Mouse (Mus musculus) frontal cortex, postnatal 14 days (tissue): Measurements from ENCODE around the gene Sema4g.

ENCODE experiments used
- DNase-seq, 2 experiments: peaks; one replicate each; pipeline ENCODE4 v3.0.0; 2022; ENCODE audit warnings: low spot score in 2 of 2

Gene Sema4g

DNA sequence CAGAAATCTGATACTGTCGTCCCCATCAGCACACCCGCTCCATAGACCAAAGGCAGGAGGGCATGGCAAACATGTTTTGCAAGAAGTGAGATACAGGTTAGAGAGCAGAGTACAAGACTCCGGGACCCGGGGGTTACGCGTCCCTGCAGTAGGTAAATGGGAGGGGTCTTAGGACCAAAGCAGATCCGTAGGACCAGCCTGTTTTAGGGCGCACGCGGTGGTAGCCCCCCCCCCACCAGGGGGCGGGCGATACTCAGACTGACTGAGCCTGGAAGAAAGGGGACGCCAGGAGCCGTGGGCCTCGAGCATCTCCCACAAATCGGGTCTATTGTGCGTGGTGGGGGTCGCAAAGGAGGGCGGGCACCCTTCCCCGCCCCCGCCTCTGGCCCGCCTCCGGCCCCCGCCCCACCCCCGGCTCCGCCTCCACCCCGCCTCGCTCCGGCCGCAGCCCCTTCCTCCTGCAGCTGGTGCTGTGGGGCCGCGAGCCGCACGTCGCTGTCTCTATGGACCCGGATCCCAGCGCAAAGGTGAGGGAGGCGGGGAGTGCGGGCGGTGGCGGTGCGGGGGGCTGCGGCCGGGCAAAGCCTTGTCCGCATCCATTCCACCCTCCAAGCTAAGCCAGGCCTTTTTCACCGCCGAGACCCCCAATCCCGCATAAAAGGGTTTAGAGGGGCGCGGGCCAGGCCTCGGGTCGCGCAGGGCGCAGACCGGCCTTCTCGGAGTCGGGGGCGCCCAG, at the start of gene Sema4g:
Gene Sema4g, plus strand, starts transcription at position 271 of the 736 bp plus-strand sequence.
- no peak for DNase-seq

DNA sequence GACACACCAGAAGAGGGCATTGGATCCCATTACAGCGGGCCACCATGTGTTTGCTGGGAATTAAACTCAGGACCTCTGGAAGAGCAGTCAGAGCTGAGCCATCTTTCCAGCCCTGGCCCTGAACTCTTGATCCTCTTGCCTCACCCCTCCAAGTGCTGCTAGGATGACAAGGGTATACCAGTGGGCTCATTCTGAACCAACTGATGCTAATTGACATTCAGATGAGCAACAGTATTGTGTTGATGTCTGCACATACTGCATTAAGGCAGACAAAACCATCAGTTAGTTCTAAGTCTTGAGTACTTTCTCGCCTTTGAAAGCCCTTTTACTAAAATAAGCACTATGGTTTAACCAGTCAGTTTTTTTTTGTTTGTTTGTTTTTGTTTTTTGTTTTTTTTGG, 29.3 kb upstream of the Sema4g start:
- DNase-seq, result no peak

DNA sequence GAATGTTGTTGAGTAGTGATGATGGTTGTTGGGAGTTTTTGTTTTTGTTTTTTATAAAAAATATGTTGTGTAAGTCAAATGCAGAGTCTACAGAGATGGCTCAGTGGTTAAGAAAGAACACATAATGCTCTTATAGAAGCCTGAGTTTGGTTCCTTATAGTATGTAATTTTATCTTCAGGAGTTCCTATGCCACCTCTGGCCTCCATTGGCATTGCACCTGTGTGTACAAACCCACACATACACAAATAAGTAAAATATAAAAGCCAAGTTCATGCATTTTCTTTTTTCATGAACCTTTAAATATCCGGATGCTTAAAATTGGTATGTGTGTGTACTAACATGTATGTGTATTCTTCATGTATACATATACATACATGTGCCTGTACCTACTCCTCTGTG, 22.9 kb upstream of the Sema4g start:
- DNase-seq, result no peak

DNA sequence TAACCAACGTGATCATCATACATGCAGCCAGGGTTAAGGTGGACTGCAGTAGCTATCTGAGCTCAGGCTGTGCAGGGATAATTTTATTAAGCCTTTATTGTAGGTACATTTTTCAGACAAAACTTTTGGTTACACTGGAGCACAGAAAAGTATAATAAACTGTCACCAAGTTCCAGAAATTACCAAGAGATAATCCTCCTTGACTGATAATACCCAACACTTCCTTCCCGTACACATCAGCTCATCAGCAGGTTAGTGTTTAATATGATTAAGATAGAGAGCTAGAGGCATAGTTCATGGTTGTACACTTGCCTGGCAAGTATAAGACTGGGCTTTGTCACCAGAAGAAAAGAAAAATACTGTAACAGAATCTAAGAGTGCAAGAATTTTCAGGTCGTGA, 20.6 kb upstream of the Sema4g start:
- no peak for DNase-seq

DNA sequence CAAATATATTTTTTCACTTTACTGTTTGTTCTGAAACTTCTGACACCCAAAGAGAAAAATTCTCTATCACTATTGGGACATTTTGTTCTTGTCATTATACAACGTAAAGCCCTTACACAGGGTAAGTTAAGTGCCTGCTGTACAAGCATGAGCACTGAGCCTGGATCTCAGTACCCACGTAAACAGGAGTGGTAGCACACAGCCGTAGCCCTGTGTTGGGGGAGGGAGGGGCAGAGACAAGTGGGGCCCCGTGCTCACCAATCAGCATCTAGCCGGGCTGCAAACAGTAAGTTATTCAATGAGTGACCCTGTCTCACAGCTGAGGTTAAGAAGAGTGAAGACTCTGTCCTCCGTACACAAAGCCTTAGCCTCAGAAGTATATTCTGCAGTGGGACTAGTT, 12.3 kb upstream of the Sema4g start:
- no peak for DNase-seq

DNA sequence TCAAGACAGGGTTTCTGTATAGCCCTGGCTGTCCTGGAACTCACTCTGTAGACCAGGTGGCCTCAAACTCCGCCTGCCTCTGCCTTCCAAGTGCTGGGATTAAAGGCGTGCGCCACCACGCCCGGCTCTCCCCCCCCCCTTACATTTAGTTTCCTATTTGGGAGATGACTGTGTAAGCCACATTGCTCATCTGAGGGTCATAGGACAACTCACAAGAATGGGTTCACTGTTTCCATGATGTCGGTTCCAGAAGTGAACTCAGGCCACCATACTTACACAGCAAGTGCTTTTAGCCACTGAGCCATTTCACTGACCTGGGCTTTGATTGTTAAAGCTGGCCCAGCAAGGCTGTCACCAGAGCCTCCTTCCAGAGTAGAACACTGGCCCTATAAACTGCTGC, 11.8 kb upstream of the Sema4g start:
- no peak for DNase-seq

DNA sequence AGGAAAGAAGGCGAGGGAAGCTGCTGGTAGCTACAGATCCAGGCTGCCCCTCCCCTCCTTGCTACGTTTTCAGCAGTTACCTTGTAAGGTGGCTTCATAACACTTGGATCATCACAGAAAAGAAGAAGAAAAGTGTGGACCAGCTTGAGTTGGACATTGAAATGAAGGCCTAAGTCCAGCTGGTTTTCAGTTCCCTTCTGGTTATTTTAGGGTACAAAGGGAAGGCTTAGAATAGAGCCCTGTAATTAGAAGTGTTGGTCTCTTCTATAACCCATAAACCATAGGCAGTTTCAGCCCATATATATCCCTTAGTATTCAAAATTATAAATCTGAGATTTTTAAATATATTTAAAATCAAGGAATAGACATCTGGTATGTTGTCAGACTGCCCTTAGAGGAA, 8.1 kb upstream of the Sema4g start:
- DNase-seq, result no peak

DNA sequence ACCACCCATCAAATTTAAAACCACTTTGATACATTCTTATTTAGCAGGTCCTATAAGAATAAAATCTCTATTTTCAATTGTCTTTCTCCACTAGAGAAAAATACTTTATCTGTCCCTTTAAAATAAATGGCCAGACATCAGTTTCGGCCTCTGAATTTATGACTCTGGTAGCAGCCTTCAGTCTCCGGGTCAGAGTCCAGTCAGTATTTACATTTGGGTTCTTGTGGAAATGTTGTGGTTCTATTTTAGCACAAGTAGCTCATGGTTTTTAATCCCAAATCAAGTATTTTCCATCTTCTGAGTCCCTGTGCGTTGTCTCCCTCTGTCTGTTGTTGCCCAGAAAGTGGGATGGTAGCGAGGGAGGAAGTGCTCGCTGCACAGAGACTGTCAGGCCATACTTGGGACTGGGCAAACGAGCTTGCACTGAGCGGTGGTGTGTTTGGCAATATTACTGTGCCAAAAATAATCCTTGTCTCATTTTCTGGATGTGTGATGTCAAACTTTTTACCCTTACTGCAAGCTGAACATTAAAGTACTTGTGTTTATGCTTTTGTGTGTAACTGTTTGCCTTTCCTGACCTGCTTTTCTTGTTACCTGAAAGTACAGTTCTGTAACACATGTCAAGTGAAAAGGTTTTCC, 6.3 kb upstream of the Sema4g start:
- no peak for DNase-seq

DNA sequence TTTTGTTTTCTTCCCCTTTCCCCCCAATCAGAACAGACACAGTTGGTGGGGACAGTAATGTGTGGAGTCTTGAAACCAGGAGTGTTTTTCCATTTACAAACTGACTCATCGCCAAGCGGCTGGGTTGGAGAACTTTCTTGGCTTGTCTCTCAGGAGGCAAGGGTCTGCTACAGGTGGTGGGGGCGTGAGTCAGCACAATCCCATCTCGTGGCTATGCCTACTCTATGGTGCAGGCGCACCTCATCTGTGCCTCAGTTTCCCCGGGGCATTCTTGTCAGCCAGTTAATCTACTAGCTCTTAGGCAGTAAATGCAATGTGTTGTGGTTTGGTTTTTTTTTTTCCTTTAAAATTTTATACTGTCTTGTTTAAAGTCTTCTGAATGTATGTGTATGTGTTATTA, 5.5 kb upstream of the Sema4g start:
- no peak for DNase-seq

DNA sequence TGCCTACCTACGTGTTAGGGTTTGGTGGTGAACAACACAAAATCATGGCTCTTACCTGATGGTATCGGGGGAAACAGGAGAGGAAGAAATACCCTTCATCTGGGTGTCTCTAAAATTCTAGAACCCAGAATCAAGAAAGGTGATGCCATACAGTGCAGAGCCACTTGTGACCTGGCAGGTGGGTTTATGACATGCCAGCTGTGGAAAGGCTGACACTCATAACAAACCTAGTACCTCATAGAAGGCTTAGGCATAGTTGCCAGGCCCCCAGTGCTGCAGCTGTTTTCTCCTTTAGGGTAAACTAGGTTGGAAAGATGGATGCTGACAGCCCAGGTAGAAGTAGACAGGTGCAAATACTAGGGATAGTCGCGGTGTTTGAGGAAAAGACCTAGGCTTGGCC, 4.5 kb upstream of the Sema4g start:
- DNase-seq, result no peak

DNA sequence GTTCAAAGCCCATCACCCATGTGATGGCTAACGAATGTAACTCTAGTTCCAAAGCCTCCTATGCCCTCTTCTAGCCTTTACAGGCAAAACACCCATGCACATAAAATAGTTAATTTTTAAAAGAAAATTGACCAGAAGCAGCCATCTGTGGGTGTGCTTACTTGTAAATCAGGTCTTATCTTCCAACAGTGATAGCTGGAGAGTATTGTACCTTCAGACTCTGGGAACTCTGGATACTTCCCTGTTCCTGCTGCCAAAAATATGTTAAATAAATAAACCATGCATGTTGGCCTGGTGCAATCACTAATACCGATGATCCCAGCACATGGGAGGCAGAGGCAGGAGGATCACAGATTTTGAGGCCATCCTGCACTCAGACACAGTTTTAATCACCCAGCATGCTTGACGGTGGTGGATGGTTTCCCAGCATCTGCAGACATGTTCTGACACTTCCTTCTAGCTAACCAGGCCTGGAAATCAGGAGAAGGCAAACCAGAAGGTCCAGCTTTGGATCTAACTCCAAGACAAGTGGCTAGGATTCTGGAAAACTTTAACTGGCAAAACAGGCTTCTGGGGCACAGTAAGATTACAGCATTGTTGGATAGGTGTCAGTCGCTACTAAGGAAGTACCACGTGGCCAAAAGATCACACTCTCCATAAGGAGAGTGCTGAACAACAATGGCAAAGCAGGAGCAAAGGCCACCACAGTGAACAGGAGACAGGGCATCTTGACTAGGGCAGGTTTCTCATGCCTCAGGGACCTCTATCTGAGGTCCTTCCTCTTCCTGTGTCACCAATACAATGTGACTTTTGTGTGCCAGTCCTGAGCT, 3.5 kb upstream of the Sema4g start:
- no peak for DNase-seq

DNA sequence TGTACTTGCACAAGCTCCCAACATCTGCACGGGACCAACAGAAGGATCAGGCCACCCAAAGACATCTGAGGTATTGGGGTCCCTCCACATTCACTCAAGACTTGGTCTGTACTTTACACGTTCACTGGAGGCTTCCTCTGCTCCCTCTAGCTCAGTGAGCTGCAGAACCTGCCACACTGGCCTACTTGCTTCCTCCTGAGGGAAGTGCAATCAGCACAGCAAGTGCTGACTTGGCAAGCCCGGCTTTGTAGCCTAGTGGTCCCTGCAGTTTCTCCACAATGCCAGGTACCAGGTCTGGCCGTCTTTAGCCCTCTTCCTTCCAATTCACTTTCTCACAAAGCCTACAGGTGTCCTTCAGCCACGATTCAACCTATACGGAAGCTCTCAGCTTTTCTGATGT, 1.9 kb upstream of the Sema4g start:
- no peak for DNase-seq

DNA sequence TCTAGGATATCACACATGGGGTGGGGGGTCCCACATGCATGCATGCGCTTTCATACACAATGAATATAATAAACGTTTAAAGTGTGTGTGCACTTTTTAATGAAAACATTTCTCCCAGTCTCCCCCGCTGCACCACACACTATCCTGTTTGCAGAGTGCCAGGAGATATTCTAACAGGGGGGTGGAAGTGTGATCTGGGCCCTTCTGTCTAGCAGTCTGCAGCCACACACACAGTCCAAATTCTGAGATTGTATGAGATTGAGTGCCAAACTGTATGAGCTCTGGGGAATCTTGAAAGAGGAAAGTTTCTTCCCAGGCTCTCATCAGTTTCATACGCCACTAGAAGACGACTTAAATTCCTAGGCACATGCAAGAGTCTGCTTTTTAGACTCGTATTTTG, 1.1 kb upstream of the Sema4g start:
- DNase-seq, result no peak

DNA sequence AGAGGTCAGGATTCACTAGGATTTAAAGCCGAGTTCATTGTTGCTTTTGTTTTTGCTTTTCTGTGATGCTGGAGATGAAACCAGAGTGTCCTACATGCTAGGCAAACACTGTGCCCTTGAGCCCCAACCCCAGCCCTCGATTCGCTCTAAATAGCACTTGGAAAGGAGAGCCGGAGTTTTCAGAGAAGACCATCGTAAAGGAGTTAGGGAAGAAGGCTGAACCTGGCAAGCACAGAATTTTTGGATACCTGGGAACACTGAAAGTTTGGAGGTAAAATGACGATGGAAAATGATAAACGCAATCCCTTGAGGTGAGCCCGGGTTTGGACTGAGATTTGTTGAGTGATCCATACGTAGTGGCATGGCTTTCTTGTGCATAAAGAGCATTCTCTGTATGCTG, 580 bp upstream of the Sema4g start:
- DNase-seq, result no peak

DNA sequence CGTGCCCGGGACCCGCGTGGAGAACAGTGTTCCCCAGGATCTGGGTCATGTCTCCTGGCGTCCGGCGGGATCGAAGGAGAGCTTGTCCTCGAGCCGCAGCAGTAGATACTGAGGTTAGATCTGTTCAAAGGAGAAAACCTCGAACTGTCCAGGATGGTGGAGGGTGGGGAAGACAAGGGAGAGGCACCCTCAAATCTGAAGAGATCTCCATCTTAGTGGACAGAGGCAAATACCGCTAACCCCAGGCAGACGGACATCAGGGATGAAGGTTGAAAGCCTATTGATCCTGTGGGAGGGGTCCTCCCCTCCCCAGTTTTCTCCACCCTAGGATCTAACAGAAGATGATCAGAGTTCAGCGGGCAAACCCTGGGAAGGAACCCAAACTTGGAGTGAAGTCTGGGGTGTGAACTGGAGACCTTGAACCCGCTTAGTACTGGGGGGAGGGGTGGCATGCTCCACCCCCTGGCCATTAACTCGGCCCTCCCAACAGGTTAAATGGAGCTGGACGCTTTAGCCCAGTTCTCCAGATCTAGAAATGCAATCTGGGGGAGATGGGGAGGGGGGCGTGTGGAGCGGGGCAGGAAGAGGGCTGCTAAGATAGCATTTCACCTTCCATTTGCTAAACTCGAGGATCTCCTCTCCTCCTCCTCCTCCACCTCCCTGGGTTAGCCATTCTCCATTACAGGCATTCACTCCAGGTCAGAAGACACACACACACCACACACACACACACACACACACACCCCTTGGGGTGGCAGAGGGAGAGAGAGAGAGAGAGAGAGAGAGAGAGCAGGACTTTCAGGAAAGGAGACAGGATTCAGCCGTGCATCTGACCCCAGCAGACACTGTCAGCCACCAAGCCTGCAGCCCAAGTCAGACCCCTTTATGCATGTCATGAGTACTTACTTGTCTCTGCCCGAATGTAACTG, 930 bp downstream of the Sema4g start:
- no peak for DNase-seq

DNA sequence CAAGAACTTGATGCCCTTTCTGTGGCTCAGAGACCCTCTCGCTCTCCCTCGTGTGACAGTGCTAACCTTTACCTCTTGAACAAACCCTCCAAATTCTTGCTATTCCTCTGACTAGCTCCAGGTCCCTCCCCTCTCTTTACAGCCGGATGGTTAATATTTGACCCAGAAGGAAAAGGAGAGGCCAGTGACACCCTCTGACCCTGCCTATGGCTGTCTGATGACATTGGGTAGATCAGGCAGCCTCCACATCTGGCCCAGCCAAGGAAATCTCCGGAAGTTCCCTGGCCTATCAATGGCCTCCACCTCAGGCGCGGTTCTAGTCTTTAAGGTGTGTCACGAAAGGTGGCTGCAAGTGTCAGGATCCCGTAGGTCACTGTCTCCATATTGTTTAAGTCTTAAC, 2.1 kb downstream of the Sema4g start:
- no peak for DNase-seq

DNA sequence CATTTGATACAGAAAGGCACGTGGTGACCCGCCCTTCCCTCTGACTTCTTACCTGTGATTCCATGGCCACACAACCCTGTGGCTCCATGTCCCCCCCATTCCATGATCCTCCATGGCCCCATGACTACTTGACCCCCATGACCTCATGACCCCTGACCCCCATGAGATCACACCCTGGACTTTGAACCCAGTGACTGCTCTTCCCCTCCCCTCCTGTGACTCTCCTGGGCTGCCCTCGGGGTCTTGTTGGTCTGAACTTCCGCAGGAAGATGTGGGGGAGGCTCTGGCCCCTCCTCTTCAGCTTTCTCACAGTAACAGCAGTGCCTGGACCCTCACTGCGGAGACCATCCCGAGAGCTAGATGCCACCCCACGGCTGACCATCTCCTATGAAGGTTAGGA, 3.3 kb downstream of the Sema4g start:
- no peak for DNase-seq

DNA sequence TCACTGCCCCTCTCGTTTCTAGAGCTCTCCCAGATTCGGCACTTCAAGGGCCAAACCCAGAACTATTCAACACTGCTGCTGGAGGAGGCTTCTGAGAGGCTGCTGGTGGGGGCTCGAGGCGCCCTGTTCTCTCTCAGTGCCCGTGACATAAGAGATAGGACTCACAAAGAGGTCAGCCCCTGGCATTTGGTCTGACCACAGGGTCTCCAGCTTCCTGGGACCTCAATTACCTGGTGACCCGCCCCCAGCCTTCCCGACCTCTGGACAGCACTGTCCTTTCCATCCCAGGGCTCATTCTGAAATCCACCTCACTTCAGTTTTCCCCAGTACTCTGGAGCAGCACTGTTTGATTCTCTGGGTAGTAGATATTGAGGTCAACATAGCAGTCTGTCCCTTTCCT, 3.8 kb downstream of the Sema4g start:
- DNase-seq, result no peak

DNA sequence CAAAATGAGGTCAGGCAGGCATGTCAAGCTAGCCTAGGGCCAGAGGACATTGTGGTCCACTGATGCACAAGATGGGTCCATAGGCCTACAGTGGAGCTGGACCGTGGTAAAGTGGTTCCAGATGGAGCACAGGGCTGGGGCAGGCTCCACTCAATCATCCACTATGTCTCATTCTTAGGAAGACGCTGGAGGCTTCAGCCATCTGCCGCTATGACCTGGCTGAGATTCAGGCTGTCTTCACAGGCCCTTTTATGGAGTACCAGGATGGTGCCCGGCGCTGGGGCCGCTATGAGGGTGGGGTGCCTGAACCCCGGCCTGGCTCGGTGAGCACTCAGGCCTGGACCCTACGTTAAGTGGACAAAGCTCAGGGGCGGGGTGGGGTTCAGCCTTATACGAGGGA, 8.9 kb downstream of the Sema4g start:
- DNase-seq, result no peak

DNA sequence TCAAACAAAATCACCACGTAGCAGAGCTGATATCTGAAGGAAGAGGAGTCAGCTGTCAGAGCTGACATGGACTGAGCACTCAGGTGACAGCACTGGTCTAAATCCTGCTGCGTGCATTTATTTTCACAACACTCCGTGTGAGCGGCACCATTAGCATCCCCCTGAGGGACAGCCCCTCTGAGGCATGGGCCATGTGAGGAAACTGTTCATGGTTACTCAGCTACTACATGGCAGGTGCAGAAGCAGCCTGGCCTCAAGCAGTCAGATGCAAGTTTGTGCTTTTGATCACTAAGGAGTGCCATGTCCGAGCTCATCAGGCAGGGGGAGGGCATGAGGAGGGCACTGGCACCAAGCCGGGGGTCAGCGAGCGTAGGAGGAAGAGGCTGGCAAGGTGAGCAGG, 10.7 kb downstream of the Sema4g start:
- DNase-seq, result no peak

DNA sequence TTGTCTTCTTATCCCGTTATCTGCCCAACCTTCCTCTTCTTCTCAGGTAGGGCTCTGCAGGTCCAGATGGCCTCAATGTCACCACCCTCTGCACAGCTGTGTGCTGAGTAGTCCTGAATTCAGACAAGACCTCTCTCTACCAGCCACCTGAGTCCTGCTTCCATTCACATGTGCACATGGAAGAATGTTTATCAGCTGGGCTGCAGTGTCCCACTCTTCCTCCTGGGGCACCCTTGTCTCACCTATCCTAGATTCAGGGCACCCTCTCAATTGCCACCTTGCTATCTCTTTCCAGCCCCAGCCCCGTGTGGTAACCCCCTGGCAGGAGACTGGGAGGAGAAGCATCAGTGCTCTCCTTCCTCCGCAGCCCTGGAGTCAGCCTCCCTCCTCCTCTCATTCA, 13.4 kb downstream of the Sema4g start:
- DNase-seq, result no peak
